Mouse (Mus musculus) kidney, embryonic 15.5 days (tissue): ENCODE measurements around the gene Eda. TPM values are rescaled to one million over a fixed set of nuclear protein-coding genes. Genes with fewer than 3 reads are reported as not detected.
"Not testable (repeated sequence)": the region's sequence is repeated elsewhere in the genome, so short reads cannot be mapped to it uniquely, and the experiment has no call there.

Source experiments
- ATAC-seq: fragments of 200-750 bp; cut with Nextera tagmentation; replicated peaks from 2 replicates; pipeline ENCODE4 v1.8.0; 2017; ENCODE audit warnings: moderate TSS enrichment; ENCODE audit not compliant: low FRiP score
- H3K27ac ChIP-seq: fragments of 300-500 bp; sonication (generic); 2 replicates; pipeline ENCODE4 v1.5.1; 2015; ENCODE audit warnings: mild to moderate bottlenecking, inconsistent platforms
- H3K27me3 ChIP-seq: fragments of 300-500 bp; sonication (generic); 2 replicates; pipeline ENCODE4 v1.6.1; 2015; ENCODE audit warnings: inconsistent platforms
- H3K36me3 ChIP-seq: fragments of 300-500 bp; sonication (generic); 2 replicates; pipeline ENCODE4 v1.6.1; 2015; ENCODE audit warnings: inconsistent platforms
- H3K4me1 ChIP-seq: fragments of 300-500 bp; sonication (generic); 2 replicates; pipeline ENCODE4 v1.6.1; 2015; ENCODE audit warnings: inconsistent platforms
- H3K4me2 ChIP-seq: fragments of 300-500 bp; sonication (generic); 2 replicates; pipeline ENCODE4 v1.6.1; 2015; ENCODE audit warnings: moderate library complexity, mild to moderate bottlenecking, inconsistent platforms
- H3K4me3 ChIP-seq: fragments of 300-500 bp; sonication (generic); replicated peaks from 2 replicates; pipeline ENCODE4 v1.5.1; 2015; ENCODE audit warnings: mild to moderate bottlenecking, inconsistent platforms
- H3K9ac ChIP-seq: fragments of 300-500 bp; sonication (generic); 2 replicates; pipeline ENCODE4 v1.6.1; 2015; ENCODE audit warnings: mild to moderate bottlenecking, inconsistent platforms
- H3K9me3 ChIP-seq: fragments of 300-500 bp; sonication (generic); replicated peaks from 2 replicates; pipeline ENCODE4 v1.6.1; 2016; ENCODE audit warnings: inconsistent platforms
- WGBS: fragments of 180-500 bp; shearing (Covaris S2); methylation state at CpG from one replicate; pipeline ENCODE4 v1.1.7; 2015; ENCODE audit warnings: mixed read lengths; 5-methylcytosine and 5-hydroxymethylcytosine counted together
- microRNA counts: library from miRNA; unstranded; fragments of <30 nt; microRNA quantifications from one replicate; lab custom pipeline; 2016
- microRNA-seq: library from miRNA; unstranded; fragments of <30 nt; microRNA quantifications from one replicate; pipeline ENCODE4, GENCODE M21; 2016
- polyA plus RNA-seq: library from polyadenylated mRNA; unstranded; fragments of >200 nt; fragmentation: Nextera tagmentation; extraction: Ambion mirVana; gene quantifications from 2 replicates; pipeline ENCODE4 v1.2.1, GENCODE M21; 2015

Gene Eda
- polyA plus RNA-seq, 1 experiment from 2014 or later: 1.8 TPM

GRCm38 (mm10) chrX:100432311-100432710 lies 456.9 kb downstream of the Eda start:
- H3K4me3 ChIP-seq: no peak overlapping the region
- no peak overlapping the region for H3K9ac ChIP-seq
- WGBS: 54% methylated on average over 3 of the region's 3 CpGs
- no peaks in the 10 kb centered on the region for H3K36me3 ChIP-seq
- H3K9me3 ChIP-seq: no peaks in the 10 kb centered on the region
- no peaks in the 10 kb centered on the region for H3K4me1 ChIP-seq
- no peak overlapping the region for H3K4me2 ChIP-seq
- H3K27ac ChIP-seq: no peak overlapping the region
- ATAC-seq: no peak
- H3K27me3 ChIP-seq: peaks cover 37% of the 10 kb centered on the region

GRCm38 (mm10) chrX:100442617-100443016 lies 467.2 kb downstream of the Eda start, which contains the start of gene Awat2:
Awat2 (minus strand) TSS chrX:100442717.
- not testable (repeated sequence) for H3K27ac ChIP-seq, H3K9ac ChIP-seq, H3K36me3 ChIP-seq, H3K9me3 ChIP-seq, ATAC-seq, H3K4me1 ChIP-seq, H3K4me2 ChIP-seq, H3K4me3 ChIP-seq
- H3K27me3 ChIP-seq: peaks cover 28% of the 10 kb centered on the region
- 81% methylated on average over 2 of the region's 2 CpGs for WGBS

GRCm38 (mm10) chrX:100443532-100443931 lies 468.1 kb downstream of the Eda start:
- ATAC-seq: no peak
- Histone ChIP-seq H3K27me3 (peaks cover 29% of the 10 kb centered on the region), H3K9ac (no peak overlapping the region), H3K27ac (no peak overlapping the region), H3K36me3 (no peaks in the 10 kb centered on the region), H3K4me1 (no peaks in the 10 kb centered on the region), H3K4me3 (no peak overlapping the region), H3K4me2 (no peak overlapping the region), H3K9me3 (no peaks in the 10 kb centered on the region)
- 94% methylated on average over 7 of the region's 7 CpGs for WGBS

MicroRNAs encoded within 50 kb of the gene (microRNA counts, 519-probe panel; counts per million panel counts)
- microRNA mmu-miR-676 (lab: Ali Mortazavi, UCI): 2,810 counts per million, percentile 70 among the panel's probes with 10 or more counts

Small RNA genes lying within 50 kb of the gene (microRNA-seq; reads per million reads assigned to microRNA genes)
- gene Mir676: 483 reads per million, percentile 74 among the genes with 10 or more reads in this experiment

Other genes with a start within 250 kb of the Eda start
- gene Tmem28, start 154.6 kb upstream of the Eda start, polyA plus RNA-seq: 0.04 TPM in 1 of 2 replicates, not detected in the other